Mouse (Mus musculus): ENCODE measurements around the gene Treml1. TPM values are rescaled to one million over a fixed set of nuclear protein-coding genes. Genes with fewer than 3 reads are reported as not detected.

Treml1 gene
- polyA plus RNA-seq, 1 experiment from 2014 or later: 2.6 TPM

- Histone ChIP-seq H3K9ac (ENCODE audit: low read length) (no peak overlapping the region), H3K9me3 (ENCODE audit: control insufficient read depth, low read length) (no peaks in the 10 kb centered on the region), H3K27me3 (ENCODE audit: control insufficient read depth, insufficient read depth, low read length) (no peaks in the 10 kb centered on the region), H3K4me1 (replicated peaks; ENCODE audit: control insufficient read depth, insufficient read depth, low read length) (no peaks in the 10 kb centered on the region), H3K27ac (ENCODE audit: low read depth, low read length) (no peak overlapping the region), H3K36me3 (ENCODE audit: control insufficient read depth, insufficient read depth, low read length) (no peaks in the 10 kb centered on the region), H3K4me3 (ENCODE audit: low read depth, low read length) (no peak overlapping the region), H3K4me2 (ENCODE audit: low read depth, low read length, severe bottlenecking) (no peak overlapping the region)
- no peak for ATAC-seq (replicated peaks; ENCODE audit: low FRiP score)
- DNase-seq (ENCODE audit: low spot score): no peak
- 77% methylated on average over 6 of the region's 6 CpGs for WGBS
These were observed 3.8 kb downstream of the Treml1 start for GRCm38 (mm10) chr17:48363421-48363965.

DNA sequence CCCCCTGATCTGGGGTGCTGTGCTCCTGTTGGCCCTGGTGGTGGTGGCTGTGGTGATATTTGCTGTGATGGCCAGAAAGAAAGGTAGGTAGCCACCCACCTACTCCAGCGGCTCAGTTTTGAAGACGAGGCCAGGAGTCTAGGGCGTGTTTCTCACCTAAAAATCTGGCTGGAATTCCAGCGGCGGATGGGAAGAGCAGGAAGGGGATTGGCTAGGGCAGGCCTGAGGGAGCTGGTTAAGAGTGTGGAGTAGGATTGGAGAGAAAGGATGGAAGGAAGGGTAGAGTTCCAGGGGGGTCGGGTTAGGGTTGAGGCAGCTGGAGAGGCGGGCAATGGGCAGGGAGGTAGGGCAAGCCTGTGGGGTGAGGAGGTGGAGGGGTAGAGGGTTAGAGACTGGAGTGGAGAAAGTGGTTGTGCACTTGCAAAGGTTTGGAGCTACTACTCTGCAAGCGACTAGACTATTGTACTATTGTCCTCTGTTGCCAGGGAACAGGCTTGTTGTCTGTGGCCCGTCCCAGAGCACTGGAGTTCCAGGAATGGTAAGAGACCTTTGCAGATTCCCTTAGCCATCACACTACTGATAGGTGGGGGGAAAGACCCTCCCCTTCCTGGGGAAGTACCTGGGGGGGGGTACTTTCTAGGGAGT, 5.9 kb downstream of the Treml1 start:
- Histone ChIP-seq H3K9me3 (ENCODE audit: control insufficient read depth, low read length) (no peaks in the 10 kb centered on the region), H3K4me2 (ENCODE audit: low read depth, low read length, severe bottlenecking) (no peak overlapping the region), H3K27me3 (ENCODE audit: control insufficient read depth, insufficient read depth, low read length) (no peaks in the 10 kb centered on the region), H3K4me1 (replicated peaks; ENCODE audit: control insufficient read depth, insufficient read depth, low read length) (no peaks in the 10 kb centered on the region), H3K9ac (ENCODE audit: low read length) (no peak overlapping the region), H3K27ac (ENCODE audit: low read depth, low read length) (no peak overlapping the region), H3K4me3 (ENCODE audit: low read depth, low read length) (no peak overlapping the region), H3K36me3 (ENCODE audit: control insufficient read depth, insufficient read depth, low read length) (no peaks in the 10 kb centered on the region)
- 75% methylated on average over 9 of the region's 9 CpGs for WGBS
- ATAC-seq (replicated peaks; ENCODE audit: low FRiP score) (no peak), DNase-seq (ENCODE audit: low spot score) (no peak)

GRCm38 (mm10) chr17:48366806-48367205, 7.1 kb downstream of the Treml1 start:
- Histone ChIP-seq H3K9me3 (ENCODE audit: control insufficient read depth, low read length) (no peaks in the 10 kb centered on the region), H3K36me3 (ENCODE audit: control insufficient read depth, insufficient read depth, low read length) (no peaks in the 10 kb centered on the region), H3K27me3 (ENCODE audit: control insufficient read depth, insufficient read depth, low read length) (no peaks in the 10 kb centered on the region), H3K9ac (ENCODE audit: low read length) (no peak overlapping the region), H3K4me2 (ENCODE audit: low read depth, low read length, severe bottlenecking) (no peak overlapping the region), H3K4me1 (replicated peaks; ENCODE audit: control insufficient read depth, insufficient read depth, low read length) (no peaks in the 10 kb centered on the region), H3K4me3 (ENCODE audit: low read depth, low read length) (no peak overlapping the region), H3K27ac (ENCODE audit: low read depth, low read length) (no peak overlapping the region)
- DNase-seq (ENCODE audit: low spot score) (no peak), ATAC-seq (replicated peaks; ENCODE audit: low FRiP score) (no peak)
- WGBS: 93% methylated on average over 5 of the region's 5 CpGs

- no peak overlapping the region for H3K4me2 ChIP-seq (ENCODE audit: low read depth, low read length, severe bottlenecking)
- H3K9ac ChIP-seq (ENCODE audit: low read length): no peak overlapping the region
- no peaks in the 10 kb centered on the region for H3K9me3 ChIP-seq (ENCODE audit: control insufficient read depth, low read length)
- H3K4me3 ChIP-seq (ENCODE audit: low read depth, low read length): no peak overlapping the region
- H3K27me3 ChIP-seq (ENCODE audit: control insufficient read depth, insufficient read depth, low read length): no peaks in the 10 kb centered on the region
- no peak for ATAC-seq (replicated peaks; ENCODE audit: low FRiP score)
- no peak overlapping the region for H3K27ac ChIP-seq (ENCODE audit: low read depth, low read length)
- no peak for DNase-seq (ENCODE audit: low spot score)
- no peaks in the 10 kb centered on the region for H3K36me3 ChIP-seq (ENCODE audit: control insufficient read depth, insufficient read depth, low read length)
- no peaks in the 10 kb centered on the region for H3K4me1 ChIP-seq (replicated peaks; ENCODE audit: control insufficient read depth, insufficient read depth, low read length)
These were observed 11.9 kb downstream of the Treml1 start for GRCm38 (mm10) chr17:48371621-48372020.

GRCm38 (mm10) chr17:48372987-48373386, 13.3 kb downstream of the Treml1 start:
- no peaks in the 10 kb centered on the region for H3K27me3 ChIP-seq (ENCODE audit: control insufficient read depth, insufficient read depth, low read length)
- ATAC-seq (replicated peaks; ENCODE audit: low FRiP score) (no peak), DNase-seq (ENCODE audit: low spot score) (no peak)
- no peak overlapping the region for H3K9ac ChIP-seq (ENCODE audit: low read length)
- no peaks in the 10 kb centered on the region for H3K9me3 ChIP-seq (ENCODE audit: control insufficient read depth, low read length)
- H3K36me3 ChIP-seq (ENCODE audit: control insufficient read depth, insufficient read depth, low read length): no peaks in the 10 kb centered on the region
- H3K4me2 ChIP-seq (ENCODE audit: low read depth, low read length, severe bottlenecking): no peak overlapping the region
- H3K27ac ChIP-seq (ENCODE audit: low read depth, low read length): no peak overlapping the region
- WGBS: 78% methylated on average over 8 of the region's 8 CpGs
- no peaks in the 10 kb centered on the region for H3K4me1 ChIP-seq (replicated peaks; ENCODE audit: control insufficient read depth, insufficient read depth, low read length)
- H3K4me3 ChIP-seq (ENCODE audit: low read depth, low read length): no peak overlapping the region

GRCm38 (mm10) chr17:48376102-48376501, 16.4 kb downstream of the Treml1 start:
- no peaks in the 10 kb centered on the region for H3K9me3 ChIP-seq (ENCODE audit: control insufficient read depth, low read length)
- no peaks in the 10 kb centered on the region for H3K4me1 ChIP-seq (replicated peaks; ENCODE audit: control insufficient read depth, insufficient read depth, low read length)
- H3K4me3 ChIP-seq (ENCODE audit: low read depth, low read length): no peak overlapping the region
- no peaks in the 10 kb centered on the region for H3K36me3 ChIP-seq (ENCODE audit: control insufficient read depth, insufficient read depth, low read length)
- no peak for DNase-seq (ENCODE audit: low spot score)
- no peak overlapping the region for H3K27ac ChIP-seq (ENCODE audit: low read depth, low read length)
- no peak for ATAC-seq (replicated peaks; ENCODE audit: low FRiP score)
- H3K9ac ChIP-seq (ENCODE audit: low read length): no peak overlapping the region
- H3K27me3 ChIP-seq (ENCODE audit: control insufficient read depth, insufficient read depth, low read length): no peaks in the 10 kb centered on the region
- WGBS: 89% methylated on average over 1 of the region's 1 CpGs
- H3K4me2 ChIP-seq (ENCODE audit: low read depth, low read length, severe bottlenecking): no peak overlapping the region

DNA sequence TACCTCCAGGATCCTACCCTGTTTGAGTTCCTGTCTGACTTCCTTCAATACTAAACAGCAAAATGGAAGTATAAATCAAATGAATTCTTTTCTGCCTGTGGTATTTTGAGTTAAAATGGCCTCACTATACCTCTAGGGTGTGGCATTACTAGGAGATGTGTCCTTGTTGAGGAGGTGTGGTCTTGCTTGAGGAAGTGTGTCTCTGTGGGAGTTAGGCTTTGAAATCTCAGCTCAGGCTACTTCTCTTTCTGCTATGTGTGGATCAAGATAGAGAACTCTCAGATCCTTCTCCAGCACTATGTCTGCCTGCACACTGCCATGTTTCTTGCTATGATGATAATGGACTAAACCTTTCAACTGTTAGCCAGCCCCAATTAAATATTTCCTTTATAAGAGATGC, 19.3 kb downstream of the Treml1 start:
- Histone ChIP-seq H3K27ac (ENCODE audit: low read depth, low read length) (no peak overlapping the region), H3K4me3 (ENCODE audit: low read depth, low read length) (no peak overlapping the region), H3K36me3 (ENCODE audit: control insufficient read depth, insufficient read depth, low read length) (no peaks in the 10 kb centered on the region), H3K9ac (ENCODE audit: low read length) (no peak overlapping the region), H3K27me3 (ENCODE audit: control insufficient read depth, insufficient read depth, low read length) (no peaks in the 10 kb centered on the region), H3K4me2 (ENCODE audit: low read depth, low read length, severe bottlenecking) (no peak overlapping the region), H3K4me1 (replicated peaks; ENCODE audit: control insufficient read depth, insufficient read depth, low read length) (no peaks in the 10 kb centered on the region), H3K9me3 (ENCODE audit: control insufficient read depth, low read length) (no peaks in the 10 kb centered on the region)
- DNase-seq (ENCODE audit: low spot score): no peak
- ATAC-seq (replicated peaks; ENCODE audit: low FRiP score): no peak

DNA sequence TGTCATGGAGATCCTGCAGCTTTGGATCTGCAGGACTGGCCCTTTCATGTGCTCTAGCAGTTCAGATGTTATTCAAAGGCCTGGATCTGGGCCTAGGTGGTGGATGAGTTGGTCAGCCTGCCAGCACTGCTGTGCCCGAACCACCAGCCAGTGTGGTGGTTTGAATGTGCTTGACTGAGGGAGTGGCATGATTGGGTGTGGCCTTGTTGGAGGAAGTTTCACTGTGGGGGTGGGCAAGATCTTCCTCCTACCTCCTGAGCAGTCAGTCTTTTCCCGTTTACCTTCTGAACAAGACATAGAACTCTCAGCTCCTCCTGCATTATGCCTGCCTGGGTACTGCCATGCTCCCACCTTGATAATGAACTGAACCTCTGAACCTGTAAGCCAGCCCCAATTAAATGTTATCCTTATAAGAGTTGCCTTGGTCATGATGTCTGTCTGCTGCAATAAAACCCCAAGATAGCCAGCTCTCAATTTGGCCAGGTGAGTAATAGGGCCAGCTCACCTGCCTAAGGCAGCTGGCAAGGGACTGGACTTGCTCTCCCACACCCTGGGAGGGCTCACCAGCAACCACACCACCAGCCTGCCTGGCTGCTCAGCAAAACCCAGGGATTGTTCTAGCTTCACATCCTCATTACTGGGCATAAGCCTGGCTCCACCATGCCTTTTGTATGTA, 26.2 kb downstream of the Treml1 start:
- H3K4me1 ChIP-seq (replicated peaks; ENCODE audit: control insufficient read depth, insufficient read depth, low read length): no peaks in the 10 kb centered on the region
- ATAC-seq (replicated peaks; ENCODE audit: low FRiP score) (no peak), DNase-seq (ENCODE audit: low spot score) (no peak)
- H3K27ac ChIP-seq (ENCODE audit: low read depth, low read length): no peak overlapping the region
- no peaks in the 10 kb centered on the region for H3K9me3 ChIP-seq (ENCODE audit: control insufficient read depth, low read length)
- no peaks in the 10 kb centered on the region for H3K27me3 ChIP-seq (ENCODE audit: control insufficient read depth, insufficient read depth, low read length)
- H3K4me2 ChIP-seq (ENCODE audit: low read depth, low read length, severe bottlenecking): no peak overlapping the region
- no peak overlapping the region for H3K4me3 ChIP-seq (ENCODE audit: low read depth, low read length)
- WGBS: 88% methylated on average over 2 of the region's 2 CpGs
- peaks cover 9% of the 10 kb centered on the region; the same call in 1 of the 2 replicates for H3K36me3 ChIP-seq (ENCODE audit: control insufficient read depth, insufficient read depth, low read length)
- H3K9ac ChIP-seq (ENCODE audit: low read length): no peak overlapping the region

GRCm38 (mm10) chr17:48388666-48389065, 28.9 kb downstream of the Treml1 start:
- Histone ChIP-seq H3K27me3 (ENCODE audit: control insufficient read depth, insufficient read depth, low read length) (no peaks in the 10 kb centered on the region), H3K4me3 (ENCODE audit: low read depth, low read length) (no peak overlapping the region), H3K4me2 (ENCODE audit: low read depth, low read length, severe bottlenecking) (no peak overlapping the region), H3K27ac (ENCODE audit: low read depth, low read length) (no peak overlapping the region), H3K36me3 (ENCODE audit: control insufficient read depth, insufficient read depth, low read length) (peaks cover 26% of the 10 kb centered on the region), H3K9me3 (ENCODE audit: control insufficient read depth, low read length) (no peaks in the 10 kb centered on the region), H3K9ac (ENCODE audit: low read length) (no peak overlapping the region), H3K4me1 (replicated peaks; ENCODE audit: control insufficient read depth, insufficient read depth, low read length) (no peaks in the 10 kb centered on the region)
- 88% methylated on average over 2 of the region's 2 CpGs for WGBS
- no peak for ATAC-seq (replicated peaks; ENCODE audit: low FRiP score)
- DNase-seq (ENCODE audit: low spot score): no peak

Data from forebrain, embryonic 11.5 days (tissue).